Mouse (Mus musculus): ENCODE results near the gene Tead4.
"Not testable (repeated sequence)": the region's sequence is repeated elsewhere in the genome, so short reads cannot be mapped to it uniquely, and the experiment has no call there.

Tead4 gene

DNA sequence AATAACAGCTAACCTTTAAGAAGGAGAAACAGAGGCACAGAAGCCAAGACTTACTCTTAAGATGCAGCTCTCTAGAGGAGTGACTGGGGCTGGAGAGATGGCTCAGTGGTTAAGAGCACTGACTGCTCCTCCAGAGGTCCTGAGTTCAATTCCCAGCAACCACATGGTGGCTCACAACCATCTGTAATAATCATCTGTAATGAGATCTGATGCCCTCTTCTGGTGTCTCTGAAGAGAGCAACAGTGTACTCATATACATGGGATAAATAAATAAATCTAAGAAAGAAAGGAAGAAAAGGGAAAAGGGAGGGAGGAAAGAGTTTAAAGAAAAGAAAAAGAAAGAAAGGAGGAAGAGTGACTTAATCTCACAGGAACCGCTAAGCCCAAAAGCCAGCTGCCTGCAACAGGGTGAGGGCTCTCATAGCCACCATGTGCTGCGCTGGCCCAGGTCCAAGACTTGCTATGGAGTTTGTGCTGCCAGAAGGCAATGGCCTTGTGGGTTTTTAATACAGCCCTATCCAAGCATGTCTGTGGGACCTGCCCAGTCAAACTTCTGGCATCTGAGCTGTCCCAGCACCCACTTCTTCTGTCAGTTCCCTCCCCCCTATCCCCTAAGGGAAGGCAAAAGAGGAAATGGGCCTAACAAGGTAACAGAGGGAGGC lies 63.4 kb downstream of the Tead4 start:
- DNase-seq (ENCODE audit: low spot score), result no peak

DNA sequence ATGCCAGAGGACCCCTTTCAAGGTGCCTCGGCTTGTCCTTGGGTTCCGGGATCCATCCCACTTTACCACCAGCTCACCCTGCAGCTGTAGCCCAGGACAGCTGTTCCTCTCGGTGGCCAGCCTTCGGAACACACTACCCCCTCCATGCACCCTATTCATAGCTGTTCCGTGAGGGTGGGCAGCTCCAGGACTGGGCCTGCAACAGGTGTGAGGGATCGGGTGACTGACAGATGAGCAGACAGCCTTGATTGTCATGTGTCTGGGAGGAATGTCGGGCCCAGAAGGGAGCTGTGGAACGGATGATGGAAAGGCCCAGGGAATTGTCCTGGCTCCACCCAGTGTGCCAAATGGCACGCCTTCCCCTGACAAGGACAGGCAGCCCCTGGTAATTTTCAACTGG lies 64.0 kb downstream of the Tead4 start:
- DNase-seq (ENCODE audit: low spot score), result no peak

DNA sequence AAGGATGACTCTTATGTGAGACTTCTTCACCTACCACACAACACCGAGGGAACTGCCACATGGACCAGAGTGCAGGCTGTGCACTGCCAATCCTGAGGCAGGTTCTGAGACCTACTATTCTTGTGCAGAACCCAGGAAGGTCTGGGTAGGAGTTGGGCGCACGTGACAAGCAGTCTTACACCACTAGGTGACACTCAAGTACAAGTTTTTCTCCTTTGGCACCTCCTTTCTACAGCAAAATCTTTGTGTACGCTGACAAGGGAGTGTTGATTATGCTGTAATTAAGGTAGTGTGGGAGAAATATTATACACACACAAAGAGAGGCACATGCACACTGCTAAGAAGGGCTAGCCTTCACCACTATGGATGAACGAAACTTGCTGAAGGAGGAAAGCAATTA lies 66.4 kb downstream of the Tead4 start:
- DNase-seq (ENCODE audit: low spot score), result peak; percentile 42

DNA sequence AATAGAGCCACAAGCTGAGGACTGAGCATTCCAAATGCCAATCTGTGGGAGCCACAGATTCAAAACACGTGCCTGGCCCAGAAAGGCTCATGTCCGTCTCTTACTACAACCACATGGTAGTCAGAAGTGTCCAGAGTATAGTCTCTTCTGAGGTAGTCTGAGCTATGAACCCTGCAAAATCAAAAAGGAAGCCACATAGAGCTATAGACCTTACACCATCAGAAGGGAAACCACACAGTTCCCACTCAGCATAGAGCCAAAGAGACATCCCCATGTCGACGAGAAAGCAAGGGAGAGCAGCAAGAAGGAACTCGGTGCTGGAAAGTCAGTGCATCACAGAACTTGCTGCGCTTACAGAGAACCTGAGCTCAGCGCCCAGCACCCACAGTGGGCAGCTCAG lies 68.4 kb downstream of the Tead4 start:
- no peak for DNase-seq (ENCODE audit: low spot score)

DNA sequence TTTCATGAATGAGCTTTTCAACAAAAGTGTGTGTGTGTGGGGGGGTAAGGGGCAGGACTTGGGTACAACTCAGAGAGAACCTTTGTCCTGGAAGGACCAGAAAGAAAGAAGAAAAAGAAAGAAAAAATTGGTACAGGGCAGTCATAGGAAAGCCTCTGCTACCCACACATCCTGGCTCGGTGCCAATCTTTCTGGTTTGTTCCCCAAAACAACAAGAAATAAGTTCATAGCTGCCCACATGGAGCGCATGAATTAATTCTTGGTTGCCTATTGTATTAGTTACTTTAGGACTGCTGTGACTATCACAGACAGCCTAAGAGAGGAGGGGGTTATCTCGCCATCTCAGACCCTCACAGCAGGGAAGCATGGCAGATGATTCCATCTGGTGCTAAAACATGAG lies 68.9 kb downstream of the Tead4 start:
- no peak for DNase-seq (ENCODE audit: low spot score)

DNA sequence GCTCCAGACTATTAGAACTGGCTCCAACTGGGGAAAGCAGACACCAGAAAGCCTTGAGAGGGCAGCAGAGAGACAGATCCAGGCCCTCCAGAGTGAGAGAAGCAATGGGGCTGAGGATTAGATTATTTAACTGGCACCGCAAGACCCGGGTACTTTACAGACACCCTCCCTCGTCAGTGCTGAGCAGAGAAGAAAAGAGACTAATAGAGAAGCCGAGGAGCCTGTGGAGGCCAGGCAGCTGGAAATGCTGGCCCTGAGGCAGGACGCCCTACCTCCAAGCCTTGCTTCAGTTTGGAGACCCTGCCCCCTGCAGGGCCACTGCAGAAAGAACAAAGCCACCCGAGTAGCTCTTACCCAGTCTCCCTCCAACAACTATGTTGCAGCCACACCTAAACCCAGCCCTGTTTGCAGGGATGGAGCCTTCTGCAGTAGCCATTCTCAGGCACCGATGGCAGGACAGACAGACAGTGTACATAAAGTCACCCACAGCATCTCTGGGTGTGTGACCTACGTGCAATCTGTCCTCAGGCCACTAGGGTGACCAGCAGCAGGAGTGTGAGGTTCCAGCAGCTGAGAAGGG lies 73.1 kb downstream of the Tead4 start:
- peak; percentile 21 for DNase-seq (ENCODE audit: low spot score)

DNA sequence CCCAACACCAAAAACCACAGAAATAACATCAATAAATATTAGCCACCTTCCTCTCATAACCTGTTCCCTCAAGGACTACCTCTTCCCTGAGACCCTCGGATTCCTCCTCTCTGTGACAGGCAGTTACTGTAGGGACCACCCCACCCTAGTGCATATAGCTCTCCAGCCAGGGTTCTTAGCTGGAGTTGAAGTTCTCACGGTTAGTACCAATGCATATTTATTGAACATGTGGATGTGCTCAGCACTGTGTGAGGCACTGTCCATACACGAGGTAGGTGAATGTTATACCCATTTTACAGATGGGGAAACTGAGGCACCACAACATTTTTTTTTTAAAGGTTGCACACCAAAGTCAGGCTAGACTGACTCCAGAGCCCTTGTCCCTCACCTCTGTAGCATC lies 73.7 kb downstream of the Tead4 start:
- no peak for DNase-seq (ENCODE audit: low spot score)

- no peak for DNase-seq (ENCODE audit: low spot score)
These were observed 74.8 kb downstream of the Tead4 start for GRCm38 (mm10) chr6:128225846-128226176.

DNA sequence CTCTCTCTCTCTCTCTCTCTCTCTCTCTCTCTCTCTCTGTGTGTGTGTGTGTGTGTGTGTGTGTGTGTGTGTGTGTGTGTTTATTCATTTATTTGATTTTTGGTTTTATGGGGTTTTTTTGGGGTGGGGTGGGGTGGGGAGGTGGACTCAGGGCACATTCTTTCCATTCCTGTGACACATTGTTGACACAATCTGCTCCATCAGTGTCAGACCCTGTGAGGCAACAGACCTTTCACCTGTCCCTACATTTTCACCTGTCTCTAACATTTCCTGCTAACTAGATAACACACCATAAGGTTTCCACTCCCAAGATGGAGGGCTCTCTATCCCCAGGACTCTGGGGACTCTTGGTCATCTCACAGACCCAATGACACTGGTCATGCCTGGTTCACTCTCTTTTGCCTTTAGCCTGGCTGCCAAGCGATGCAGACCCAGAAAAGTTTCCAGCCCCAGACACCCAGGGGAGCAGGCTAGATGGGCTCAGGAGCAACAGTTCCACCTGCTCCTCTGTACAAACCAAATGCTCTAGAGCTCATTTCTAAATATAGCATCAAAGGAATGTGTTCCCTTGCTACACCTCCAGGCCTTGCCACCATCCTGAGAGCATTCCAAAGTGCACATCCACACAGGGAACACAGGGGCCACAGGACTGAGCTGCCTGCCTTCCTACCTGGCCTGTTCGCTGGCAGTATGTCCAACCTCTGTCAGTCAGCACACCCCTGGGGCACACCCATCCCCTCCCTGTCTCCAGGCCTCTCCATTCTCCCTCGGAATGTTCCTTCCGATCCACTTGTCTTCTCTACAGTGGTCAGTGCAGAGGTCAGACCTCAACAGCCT lies 75.4 kb downstream of the Tead4 start:
- peak; percentile 64 for DNase-seq (ENCODE audit: low spot score)

GRCm38 (mm10) chr6:128223159-128223558 lies 77.5 kb downstream of the Tead4 start:
- DNase-seq (ENCODE audit: low spot score), result no peak

DNA sequence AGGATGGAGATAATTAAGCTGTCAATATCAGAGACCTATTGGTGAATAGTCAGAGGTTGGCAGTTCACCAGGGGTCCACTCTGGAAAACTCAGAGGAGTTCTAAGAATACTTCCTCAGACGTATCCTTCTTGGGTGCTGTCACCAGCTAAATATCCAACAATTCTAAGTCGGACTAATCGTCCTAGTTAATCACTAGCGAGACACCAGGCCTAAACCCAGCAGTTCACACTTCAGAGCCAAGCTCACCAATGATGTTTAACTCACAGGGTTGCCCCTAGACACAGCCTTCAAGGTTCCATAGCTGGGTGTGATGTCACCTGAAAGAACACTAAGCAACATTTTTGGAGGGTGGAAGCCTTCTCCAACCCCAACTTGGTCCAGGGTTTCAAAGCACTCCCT lies 85.6 kb downstream of the Tead4 start:
- DNase-seq (ENCODE audit: low spot score), result not testable (repeated sequence)

DNA sequence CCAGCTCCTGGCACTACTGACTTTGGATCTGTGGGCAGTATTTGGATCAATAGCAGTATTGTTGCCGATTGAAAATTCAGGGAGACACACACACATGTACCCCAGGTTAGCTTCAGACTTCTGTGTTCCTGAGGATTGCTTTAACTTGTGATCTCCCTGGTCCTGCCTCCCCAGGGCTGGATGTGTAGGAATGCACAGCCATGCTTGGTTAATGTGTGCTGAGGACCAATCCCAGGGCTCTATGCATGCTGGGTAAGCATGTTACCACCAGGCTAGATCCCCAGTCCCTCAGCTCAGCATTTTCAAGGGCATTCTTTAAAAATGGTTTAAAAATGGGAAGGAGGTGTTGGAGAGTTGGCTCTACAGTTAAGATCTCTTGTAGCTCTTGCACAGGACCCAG lies 91.4 kb downstream of the Tead4 start:
- not testable (repeated sequence) for DNase-seq (ENCODE audit: low spot score)

GRCm38 (mm10) chr6:128208491-128209170 lies 92.0 kb downstream of the Tead4 start:
- no peak for DNase-seq (ENCODE audit: low spot score)

- no peak for DNase-seq (ENCODE audit: low spot score)
These were observed 97.1 kb downstream of the Tead4 start for GRCm38 (mm10) chr6:128203557-128203956.

GRCm38 (mm10) chr6:128200847-128201640 lies 99.6 kb downstream of the Tead4 start:
- peak; percentile 77 for DNase-seq (ENCODE audit: low spot score)

DNA sequence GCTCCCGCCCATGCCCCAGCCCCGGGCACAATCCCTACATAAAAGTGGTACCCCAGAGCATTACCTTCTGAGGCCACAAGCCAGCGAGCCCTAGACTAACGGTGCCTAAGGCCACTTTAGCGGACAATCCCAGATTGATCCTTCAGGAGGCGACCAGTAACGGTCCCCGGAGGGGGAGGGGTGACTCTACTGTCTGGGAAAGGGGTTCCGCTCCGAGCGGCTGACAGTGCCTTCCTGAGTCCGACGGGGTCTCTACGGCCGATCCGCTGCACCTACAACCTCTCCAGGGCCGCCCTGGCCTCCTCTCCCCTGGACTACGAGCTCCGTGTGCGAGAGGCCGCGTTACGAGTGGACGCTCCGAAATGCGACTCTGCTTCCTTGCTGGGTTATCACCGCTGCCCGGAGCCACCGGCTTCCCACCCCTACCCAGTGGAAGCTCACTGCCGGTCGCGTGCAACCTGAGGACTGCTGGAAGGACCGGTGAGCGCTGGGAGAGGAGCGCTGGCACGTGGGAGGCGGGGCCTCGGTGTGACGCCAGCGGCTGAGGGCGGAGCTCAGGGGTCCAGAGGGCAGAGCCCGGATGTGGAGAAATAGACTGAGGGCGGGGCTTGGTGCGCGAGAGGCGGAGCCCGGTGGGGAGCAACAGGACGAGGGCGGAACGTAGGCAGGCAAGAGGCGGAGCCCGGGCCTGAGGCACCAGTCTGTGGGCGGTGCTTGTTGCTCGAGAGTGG lies 100.3 kb downstream of the Tead4 start:
- DNase-seq (ENCODE audit: low spot score), result peak; percentile 99

DNA sequence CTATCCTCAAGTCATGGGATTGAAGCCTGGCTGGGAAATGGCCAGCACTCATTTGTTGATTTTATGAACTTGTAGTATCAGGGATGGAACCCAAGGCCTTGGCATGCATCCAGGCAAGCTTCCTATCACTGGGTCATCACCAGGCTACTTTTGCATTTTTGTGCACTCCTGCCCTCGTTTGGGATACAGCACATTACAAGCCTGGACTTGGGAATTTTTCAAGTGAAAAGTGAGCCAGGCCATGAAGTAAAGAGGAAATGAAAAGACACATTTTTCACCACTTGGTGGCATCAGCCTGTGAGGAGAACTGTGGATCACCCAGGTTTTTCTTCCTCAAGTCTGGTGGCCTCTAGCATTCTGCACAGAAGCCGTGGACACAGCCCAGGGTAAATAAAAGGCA lies 117.1 kb downstream of the Tead4 start:
- no peak for DNase-seq (ENCODE audit: low spot score)

DNA sequence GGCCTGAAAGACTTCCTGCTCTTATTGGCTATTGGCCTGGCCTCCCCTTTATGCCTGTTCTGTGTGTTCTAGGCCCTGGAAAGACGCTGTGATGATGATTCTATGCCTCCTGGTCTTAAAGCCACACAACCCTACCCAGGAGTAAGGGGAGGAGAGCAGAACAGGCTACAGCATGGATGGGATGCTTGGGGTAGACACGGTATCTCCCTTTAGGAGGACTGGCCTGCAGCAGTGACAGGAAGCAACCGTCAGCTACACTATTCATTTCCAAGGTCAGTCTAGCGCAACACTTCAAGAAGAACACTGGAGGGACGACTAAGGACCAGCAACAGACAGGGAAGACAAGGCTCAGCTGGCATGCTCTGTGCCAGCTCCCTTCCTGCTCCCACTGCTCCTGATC lies 119.4 kb downstream of the Tead4 start:
- DNase-seq (ENCODE audit: low spot score), result no peak

DNA sequence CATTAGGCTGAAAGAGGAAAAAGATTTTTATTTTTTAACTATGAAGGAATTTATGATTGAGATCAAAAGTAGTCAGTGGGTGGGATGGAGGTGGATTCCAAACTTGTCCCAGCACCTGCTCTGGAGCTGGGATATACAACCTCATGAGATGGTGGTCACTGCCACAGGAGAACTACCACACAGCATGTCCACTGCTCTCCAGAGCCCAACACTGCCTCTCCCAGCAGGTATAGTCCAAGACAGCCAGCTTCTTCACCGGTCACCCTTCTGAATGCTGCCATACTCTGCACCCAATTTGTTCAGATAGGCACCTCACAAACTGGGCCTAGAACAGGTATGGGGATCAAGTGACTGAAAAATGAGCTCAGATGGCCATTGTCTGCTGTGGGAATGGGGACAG lies 121.0 kb downstream of the Tead4 start:
- DNase-seq (ENCODE audit: low spot score), result no peak

GRCm38 (mm10) chr6:128179247-128179646 lies 121.4 kb downstream of the Tead4 start:
- no peak for DNase-seq (ENCODE audit: low spot score)

GRCm38 (mm10) chr6:128178681-128179080 lies 121.9 kb downstream of the Tead4 start:
- DNase-seq (ENCODE audit: low spot score), result no peak

Measured in lung, postnatal 25 days (tissue).